Mouse (Mus musculus) adrenal gland, postnatal 4 days (tissue): ENCODE results near the gene Snph. TPM values are rescaled to one million over a fixed set of nuclear protein-coding genes. Genes with fewer than 3 reads are reported as not detected.

ENCODE experiments used
- DNase-seq, 2 experiments: peaks; one replicate each; pipeline ENCODE4 v3.0.0; 2021 to 2022; ENCODE audit warnings: low spot score in 2 of 2, mixed read lengths in 2 of 2
- total RNA-seq, 2 experiments: library from RNA; stranded (reverse); gene quantifications; 2 replicates each; pipeline ENCODE4 v1.2.3; 2021

Snph gene
- total RNA-seq, 2 experiments from 2014 or later: 9.1 to 9.6 TPM

- DNase-seq: no peak
Measured at GRCm38 (mm10) chr2:151603630-151604029, 28.8 kb downstream of the Snph start.

- no peak for DNase-seq
Measured at GRCm38 (mm10) chr2:151602106-151602505, 30.3 kb downstream of the Snph start.

- DNase-seq: no peak
Measured at GRCm38 (mm10) chr2:151598068-151598467, 34.3 kb downstream of the Snph start.

- no peak for DNase-seq
Measured at GRCm38 (mm10) chr2:151587306-151587705, 45.1 kb downstream of the Snph start.

- DNase-seq: no peak
Measured at GRCm38 (mm10) chr2:151586807-151587206, 45.6 kb downstream of the Snph start.

GRCm38 (mm10) chr2:151585934-151586333 is 46.5 kb downstream of the Snph start:
- no peak for DNase-seq

- no peak for DNase-seq
Measured at GRCm38 (mm10) chr2:151580945-151581344, 51.4 kb downstream of the Snph start.

GRCm38 (mm10) chr2:151579183-151579582 is 53.2 kb downstream of the Snph start:
- DNase-seq: no peak

- DNase-seq: peak; percentile 51 to 76
Measured at GRCm38 (mm10) chr2:151575699-151576389, 56.5 kb downstream of the Snph start.

GRCm38 (mm10) chr2:151575119-151575698 is 57.2 kb downstream of the Snph start:
- DNase-seq: no peak

- DNase-seq: no peak
Measured at GRCm38 (mm10) chr2:151574607-151575006, 57.8 kb downstream of the Snph start.

- DNase-seq: no peak
Measured at GRCm38 (mm10) chr2:151573667-151574066, 58.7 kb downstream of the Snph start.

GRCm38 (mm10) chr2:151571873-151572700 is 60.3 kb downstream of the Snph start, which contains the start of gene Sdcbp2:
Gene Sdcbp2, plus strand, starts transcription at chr2:151572622.
- DNase-seq: no peak

- DNase-seq: no peak
Measured at GRCm38 (mm10) chr2:151569452-151569851, 62.9 kb downstream of the Snph start.

- DNase-seq: no peak
Measured at GRCm38 (mm10) chr2:151566856-151567255, 65.5 kb downstream of the Snph start.

GRCm38 (mm10) chr2:151564986-151565385 is 67.4 kb downstream of the Snph start:
- DNase-seq: no peak

GRCm38 (mm10) chr2:151564006-151564405 is 68.4 kb downstream of the Snph start:
- DNase-seq: no peak

GRCm38 (mm10) chr2:151562930-151563921 is 69.2 kb downstream of the Snph start:
- no peak for DNase-seq

GRCm38 (mm10) chr2:151549615-151550121 is 82.7 kb downstream of the Snph start:
- no peak for DNase-seq

GRCm38 (mm10) chr2:151546571-151546970 is 85.8 kb downstream of the Snph start:
- no peak for DNase-seq

GRCm38 (mm10) chr2:151544673-151545072 is 87.7 kb downstream of the Snph start:
- no peak for DNase-seq
